ENCODE assay signal across 8 mouse cellular contexts in the genomic region with DNA sequence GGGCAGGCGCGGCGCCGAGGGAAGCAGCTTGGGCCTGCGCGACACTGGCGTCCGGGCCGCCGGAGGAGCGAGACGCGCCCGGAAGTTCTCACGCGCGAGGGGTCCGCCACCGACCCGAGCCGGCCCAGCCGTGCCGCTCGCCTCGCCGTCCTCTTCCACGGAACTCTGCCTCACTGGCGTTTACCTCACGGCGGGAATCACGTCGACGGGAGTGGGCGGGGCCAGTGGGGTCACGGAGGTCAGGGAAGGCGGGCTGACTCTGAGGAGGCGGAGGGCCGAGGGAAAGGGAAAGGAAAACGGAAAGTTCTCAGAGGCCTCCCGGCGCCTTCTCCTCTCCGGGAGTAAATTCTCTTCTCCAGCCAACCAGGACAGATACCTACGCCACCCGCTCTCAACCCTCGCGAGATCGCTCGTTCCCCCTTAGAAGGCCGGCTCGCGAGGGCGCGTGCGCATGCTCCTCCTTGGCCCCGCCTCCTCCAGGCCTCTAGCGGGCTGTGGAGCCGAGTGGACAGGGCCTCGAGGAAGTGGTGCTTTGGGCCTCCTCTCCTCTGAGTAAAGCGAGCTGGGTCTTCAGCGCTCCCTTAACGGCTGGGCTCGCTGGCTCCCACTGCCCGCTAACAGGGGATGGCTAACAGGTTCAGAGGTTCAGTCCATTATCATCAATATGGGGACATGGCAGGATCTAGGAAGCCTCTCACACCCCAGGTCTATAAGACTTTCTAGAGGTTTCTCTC. TPM values are rescaled to one million over a fixed set of nuclear protein-coding genes. Genes with fewer than 3 reads are reported as not detected.
A peak's percentile ranks its signal among the peaks of the same experiment; 100 is the strongest.
DNase-seq lines count a peak whose midpoint lies in the region; ATAC-seq and TF ChIP-seq lines count a peak whose summit lies in the region.
"Not testable (repeated sequence)": the region's sequence is repeated elsewhere in the genome, so short reads cannot be mapped to it uniquely, and the experiment has no call there.

No protein-coding gene starts in this region.

- ATAC-seq in heart, embryonic 11.5 days (replicated peaks; ENCODE audit: insufficient number of reproducible peaks, low FRiP score, low TSS enrichment) = 0 out of 2 replicates have a peak, but pooled peaks have one; percentile 52
- 0 out of 2 replicates have a peak, but pooled peaks have one; percentile 60 for ATAC-seq in intestine, embryonic 14.5 days (replicated peaks; ENCODE audit: low FRiP score, low TSS enrichment, low read depth)
- not testable (repeated sequence) for ATAC-seq in limb, embryonic 14.5 days (ENCODE audit: low FRiP score, low read depth); neural tube, embryonic 15.5 days (ENCODE audit: low FRiP score)

- H3K9me3 ChIP-seq in heart, embryonic 11.5 days (replicated peaks; ENCODE audit: control insufficient read depth, low read length); intestine, embryonic 14.5 days (ENCODE audit: control insufficient read depth, low read length); limb, embryonic 14.5 days (ENCODE audit: control insufficient read depth, low read length); megakaryocyte, embryonic 14.5 days; neural tube, embryonic 15.5 days (replicated peaks): not testable (repeated sequence)

- H3K9ac ChIP-seq in heart, embryonic 11.5 days (ENCODE audit: low read depth, low read length) = peak overlapping the region; percentile 64; the same call in 1 of the 2 replicates
- H3K9ac ChIP-seq in intestine, embryonic 14.5 days (ENCODE audit: low read length); limb, embryonic 14.5 days (ENCODE audit: low read depth, low read length, severe bottlenecking); neural tube, embryonic 15.5 days (replicated peaks): not testable (repeated sequence)

- peak overlapping the region; percentile 60 for H3K4me2 ChIP-seq in heart, embryonic 11.5 days
- peak overlapping the region; percentile 43 for H3K4me2 ChIP-seq in intestine, embryonic 14.5 days (ENCODE audit: low read length)
- peak overlapping the region; percentile 36 for H3K4me2 ChIP-seq in limb, embryonic 14.5 days (replicated peaks; ENCODE audit: low read depth, low read length, severe bottlenecking)
- H3K4me2 ChIP-seq in neural tube, embryonic 15.5 days = peak overlapping the region; percentile 55

- not testable (repeated sequence) for TF ChIP-seq CTCF in embryonic fibroblast, embryonic 13.5 days (IDR thresholded peaks at IDR 0.05; ENCODE audit: borderline replicate concordance, insufficient read depth, low read length)

- not testable (repeated sequence) for H3K4me1 ChIP-seq in embryonic fibroblast, embryonic 13.5 days (ENCODE audit: control insufficient read depth, insufficient read depth, low read length); heart, embryonic 11.5 days (ENCODE audit: control insufficient read depth, insufficient read depth, low read length); intestine, embryonic 14.5 days (replicated peaks; ENCODE audit: control insufficient read depth, insufficient read depth, low read length); limb, embryonic 14.5 days (ENCODE audit: control insufficient read depth, insufficient read depth, low read length); megakaryocyte, embryonic 14.5 days; neural tube, embryonic 15.5 days

- peak; percentile 42 for DNase-seq in WW6 (ENCODE audit: low read depth, low spot score)
- DNase-seq in intestine, embryonic 14.5 days (ENCODE audit: low spot score) = peak; percentile 68
- not testable (repeated sequence) for DNase-seq in limb, embryonic 14.5 days (ENCODE audit: low spot score)
- peak; percentile 24 for DNase-seq in thymus, postnatal 0 days (ENCODE audit: low spot score)

- peak overlapping the region; percentile 9; the same call in 1 of the 2 replicates for H3K4me3 ChIP-seq in embryonic fibroblast, embryonic 13.5 days (ENCODE audit: insufficient read depth, low read length)
- H3K4me3 ChIP-seq in heart, embryonic 11.5 days (ENCODE audit: low read depth, low read length) = peak overlapping the region; percentile 49
- H3K4me3 ChIP-seq in intestine, embryonic 14.5 days (ENCODE audit: low read depth, low read length) = peak overlapping the region; percentile 32
- peak overlapping the region; percentile 30 for H3K4me3 ChIP-seq in limb, embryonic 14.5 days (replicated peaks; ENCODE audit: low read length)
- peak overlapping the region; percentile 85 for H3K4me3 ChIP-seq in megakaryocyte, embryonic 14.5 days (replicated peaks)
- H3K4me3 ChIP-seq in neural tube, embryonic 15.5 days (replicated peaks) = peak overlapping the region; percentile 38

- H3K36me3 ChIP-seq in heart, embryonic 11.5 days (ENCODE audit: control insufficient read depth, insufficient read depth, low read length); intestine, embryonic 14.5 days (ENCODE audit: control insufficient read depth, insufficient read depth, low read length); limb, embryonic 14.5 days (ENCODE audit: control insufficient read depth, insufficient read depth, low read length); megakaryocyte, embryonic 14.5 days (replicated peaks; ENCODE audit: low read length); neural tube, embryonic 15.5 days: not testable (repeated sequence)

- WGBS in heart, embryonic 11.5 days (ENCODE audit: insufficient replicate concordance) = 20% methylated on average over 53 of the region's 63 CpGs
- 24% methylated on average over 53 of the region's 63 CpGs for WGBS in intestine, embryonic 14.5 days
- WGBS in limb, embryonic 14.5 days = 32% methylated on average over 49 of the region's 63 CpGs
- WGBS in neural tube, embryonic 15.5 days = 33% methylated on average over 63 of the region's 63 CpGs

- not testable (repeated sequence) for H3K27me3 ChIP-seq in heart, embryonic 11.5 days (ENCODE audit: control insufficient read depth, insufficient read depth, low read length); intestine, embryonic 14.5 days (replicated peaks; ENCODE audit: control insufficient read depth, insufficient read depth, low read length); limb, embryonic 14.5 days (ENCODE audit: control insufficient read depth, insufficient read depth, low read length); megakaryocyte, embryonic 14.5 days (replicated peaks); neural tube, embryonic 15.5 days (replicated peaks)

- not testable (repeated sequence) for H3K27ac ChIP-seq in embryonic fibroblast, embryonic 13.5 days (ENCODE audit: insufficient read depth, low read length); heart, embryonic 11.5 days (ENCODE audit: low read depth, low read length); intestine, embryonic 14.5 days (ENCODE audit: low read depth); limb, embryonic 14.5 days (replicated peaks; ENCODE audit: low read depth, low read length); neural tube, embryonic 15.5 days (replicated peaks)

- not testable (repeated sequence) for TF ChIP-seq POLR2A in embryonic fibroblast, embryonic 13.5 days (IDR thresholded peaks at IDR 0.05; ENCODE audit: low read depth, low read length); limb, embryonic 14.5 days (IDR thresholded peaks at IDR 0.05; ENCODE audit: borderline replicate concordance, extremely low read depth, insufficient read depth, insufficient read length)

RNA-seq across cellular contexts. Expression of a gene that starts 36.5 kb away (rescaled TPM):
- not detected in 2 replicates for polyA plus RNA-seq in embryonic fibroblast, embryonic 13.5 days (2011; ENCODE audit: insufficient read length, low read depth, missing spikeins)
- polyA plus RNA-seq in heart, embryonic 11.5 days (2014; fragmentation: Nextera tagmentation; extraction: Ambion mirVana) = not detected in 2 replicates
- polyA plus RNA-seq in intestine, embryonic 14.5 days (2014; fragmentation: Nextera tagmentation; extraction: Ambion mirVana) = not detected in 2 replicates
- polyA plus RNA-seq in limb, embryonic 14.5 days (2012; rRNA removed) = not detected in 2 replicates
- not detected in 2 replicates for polyA plus RNA-seq in limb, embryonic 14.5 days (2014; fragmentation: Nextera tagmentation; extraction: Ambion mirVana)
- polyA plus RNA-seq in megakaryocyte, embryonic 14.5 days (2012; ENCODE audit: insufficient read depth, low replicate concordance) = not detected in 2 replicates
- polyA plus RNA-seq in neural tube, embryonic 15.5 days (2015; fragmentation: Nextera tagmentation; extraction: Ambion mirVana) = not detected in 2 replicates
- not detected in 2 replicates for polyA plus RNA-seq in thymus, postnatal 0 days (2015; fragmentation: Nextera tagmentation; extraction: Ambion mirVana)

Comparison
In these comparisons a context has a peak if more than half of its experiments do, and no peak if none do; other contexts are left out.
1. H3K4me3 ChIP-seq: peak in every context shown above with its lines; median percentile 85 in megakaryocyte, embryonic 14.5 days; 49 in heart, embryonic 11.5 days; 38 in neural tube, embryonic 15.5 days; 32 in intestine, embryonic 14.5 days; 30 in limb, embryonic 14.5 days; 9 in embryonic fibroblast, embryonic 13.5 days.